Mouse (Mus musculus): ENCODE results near the gene Gm20918. TPM values are rescaled to one million over a fixed set of nuclear protein-coding genes. Genes with fewer than 3 reads are reported as not detected.
"Not testable (repeated sequence)": the region's sequence is repeated elsewhere in the genome, so short reads cannot be mapped to it uniquely, and the experiment has no call there.

Gene Gm20918
- not detected for total RNA-seq (2021)
- long read RNA-seq: 0 reads

DNA sequence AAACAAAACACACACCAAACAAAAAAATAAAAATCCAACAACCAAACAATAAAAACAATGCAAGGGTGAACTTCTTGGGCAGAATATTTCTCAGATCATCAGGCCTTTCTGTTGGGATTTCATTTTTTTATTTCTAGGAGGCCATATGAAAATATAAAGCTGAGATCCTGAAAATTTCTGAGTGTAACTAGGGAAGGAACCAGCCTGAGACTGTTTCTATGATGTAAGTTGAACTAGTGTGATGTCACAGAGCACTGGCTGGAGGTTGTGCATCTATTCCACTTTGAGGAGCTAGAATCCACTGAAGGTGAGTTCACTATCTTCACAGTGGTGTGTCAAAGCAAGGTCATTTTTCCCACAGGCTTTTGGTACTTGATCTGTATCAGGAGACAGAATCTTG, at the start of gene Gm20918:
Gene Gm20918 (plus strand): TSS at position 301 of the 400 bp plus-strand sequence.
- DNase-seq (ENCODE audit: low spot score in 2 of 2): not testable (repeated sequence)

Other genes with a start within 250 kb of the Gm20918 start
- gene Gm21820, start 205.5 kb downstream of the Gm20918 start, total RNA-seq (2021): not detected